Mouse (Mus musculus) thymus, postnatal 14 days (tissue): ENCODE measurements around the gene Zbed6.
"Not testable (repeated sequence)": the region's sequence is repeated elsewhere in the genome, so short reads cannot be mapped to it uniquely, and the experiment has no call there.

Source experiments
- DNase-seq: peaks from one replicate; pipeline ENCODE4 v3.0.0; 2021

The Zbed6 gene

DNA sequence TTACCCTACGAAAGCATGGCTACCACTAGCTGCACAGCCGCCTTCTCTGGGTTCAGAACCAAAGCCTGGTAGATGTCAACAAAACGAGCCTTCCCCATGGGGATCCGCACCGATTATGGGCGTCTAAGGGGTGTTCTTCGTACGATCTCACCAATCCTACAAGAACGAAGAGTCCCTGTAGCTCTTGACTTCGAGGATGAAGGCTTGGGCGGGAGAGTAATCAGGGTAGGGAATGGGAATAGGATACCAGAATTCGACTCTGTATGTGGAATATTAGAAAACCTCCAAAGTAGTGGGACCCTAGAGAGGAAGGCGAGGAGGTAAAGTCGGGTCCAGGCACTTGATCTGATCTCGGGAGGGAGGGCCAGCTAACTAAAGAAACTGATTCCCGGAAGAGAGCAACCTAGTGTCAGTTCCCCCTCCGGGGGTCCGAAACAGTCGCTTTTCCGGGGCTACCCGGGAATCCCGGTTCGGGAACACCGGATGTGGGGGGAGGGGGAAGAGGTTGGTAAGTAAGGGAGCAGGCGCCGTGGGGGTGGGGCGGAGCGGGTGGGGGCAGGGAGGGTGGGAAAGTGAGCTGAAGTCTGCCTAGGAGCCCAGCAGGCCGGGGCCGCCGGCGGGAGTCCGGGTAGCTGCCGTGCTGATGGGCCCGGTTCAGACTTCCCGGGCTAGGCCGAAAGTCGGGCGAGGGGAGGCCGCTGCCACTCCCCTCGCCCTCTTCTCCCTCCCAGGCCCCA is at the start of gene Zbed6:
Gene Zbed6, minus strand, starts transcription at position 420 of the 737 bp plus-strand sequence.
- peak; percentile 77 for DNase-seq

GRCm38 (mm10) chr1:133709292-133709691 is 48.6 kb upstream of the Zbed6 start:
- peak; percentile 56 for DNase-seq

DNA sequence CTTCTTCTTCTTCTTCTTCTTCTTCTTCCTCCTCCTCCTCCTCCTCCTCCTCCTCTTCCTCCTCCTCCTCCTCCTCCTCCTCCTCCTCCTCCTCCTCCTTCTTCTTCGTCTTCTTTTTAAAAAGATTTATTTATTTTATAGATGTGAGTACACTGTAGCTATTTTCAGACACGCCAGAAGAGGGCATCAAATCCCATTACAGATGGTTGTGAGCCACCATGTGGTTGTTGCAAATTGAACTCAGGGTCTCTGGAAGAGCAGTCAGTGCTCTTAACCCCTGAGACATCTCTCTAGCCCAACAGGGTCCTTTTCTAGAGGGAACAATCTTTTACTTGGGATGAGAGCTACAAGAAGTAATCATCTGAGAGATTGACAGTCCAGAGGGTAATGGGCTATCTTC is 41.1 kb upstream of the Zbed6 start:
- DNase-seq, result peak; percentile 53

DNA sequence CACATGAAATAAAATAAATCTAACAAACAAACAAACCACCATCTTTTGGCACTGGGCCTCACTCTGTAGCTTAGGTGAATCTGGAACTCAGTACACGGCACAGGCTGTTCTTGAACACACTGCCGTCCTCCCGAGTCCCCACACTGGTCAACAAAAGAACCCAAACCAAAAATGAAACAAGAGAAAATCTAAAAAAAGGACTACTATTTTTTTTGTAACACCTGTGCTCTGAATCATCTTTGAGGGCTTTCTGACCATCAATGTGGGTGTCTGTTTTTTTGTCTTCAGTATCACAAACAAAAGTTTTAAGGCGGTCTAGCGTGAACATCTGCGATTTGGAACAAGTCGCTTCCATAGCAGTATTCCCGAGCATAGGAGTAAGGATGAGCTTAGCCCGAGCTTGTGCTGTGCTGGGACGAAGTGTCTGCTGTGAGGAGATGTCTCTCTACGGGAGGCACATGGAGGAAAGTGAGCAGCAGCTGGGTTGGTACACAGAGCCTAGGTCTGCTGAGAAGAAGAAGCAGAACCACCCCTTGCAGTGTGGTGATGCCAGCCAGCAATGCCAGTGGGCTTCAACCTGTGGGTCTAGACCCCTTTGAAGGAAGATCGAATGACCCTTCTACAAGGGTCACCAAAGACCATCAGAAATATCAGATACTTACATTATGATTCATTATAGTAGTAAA is 37.4 kb upstream of the Zbed6 start:
- no peak for DNase-seq

- no peak for DNase-seq
Measured at GRCm38 (mm10) chr1:133695901-133696300, 35.2 kb upstream of the Zbed6 start.

- peak; percentile 30 for DNase-seq
Measured at GRCm38 (mm10) chr1:133694876-133695275, 34.2 kb upstream of the Zbed6 start.

GRCm38 (mm10) chr1:133694301-133694700 is 33.6 kb upstream of the Zbed6 start:
- DNase-seq, result no peak

DNA sequence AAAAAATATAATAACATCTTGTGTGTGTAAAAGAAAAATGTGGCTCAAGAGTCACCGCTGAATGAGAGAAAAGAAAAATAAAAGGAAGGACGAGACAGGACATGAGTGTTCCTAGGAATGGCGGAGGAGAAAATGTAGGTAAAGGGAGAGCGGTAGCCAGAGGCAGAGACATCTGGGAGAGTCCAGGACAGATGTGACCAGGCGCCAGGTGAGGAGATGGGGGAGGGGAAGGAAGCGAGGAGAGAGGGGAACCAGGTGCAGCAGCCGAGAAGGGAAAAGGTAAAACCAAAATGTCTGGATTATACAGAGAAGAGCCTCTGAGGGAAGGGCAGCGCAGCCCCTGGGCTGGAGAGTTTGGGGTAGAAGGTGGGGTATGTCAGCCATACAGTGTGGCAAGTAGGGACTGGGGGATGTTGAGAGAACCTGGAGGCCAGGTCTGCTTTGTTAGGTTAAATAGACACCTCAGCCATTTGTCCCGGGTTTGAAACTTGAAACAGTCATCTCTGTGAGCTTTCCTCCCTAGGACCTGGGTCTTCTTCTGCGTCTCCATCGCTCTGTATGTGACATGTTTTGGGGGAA is 32.9 kb upstream of the Zbed6 start:
- no peak for DNase-seq

DNA sequence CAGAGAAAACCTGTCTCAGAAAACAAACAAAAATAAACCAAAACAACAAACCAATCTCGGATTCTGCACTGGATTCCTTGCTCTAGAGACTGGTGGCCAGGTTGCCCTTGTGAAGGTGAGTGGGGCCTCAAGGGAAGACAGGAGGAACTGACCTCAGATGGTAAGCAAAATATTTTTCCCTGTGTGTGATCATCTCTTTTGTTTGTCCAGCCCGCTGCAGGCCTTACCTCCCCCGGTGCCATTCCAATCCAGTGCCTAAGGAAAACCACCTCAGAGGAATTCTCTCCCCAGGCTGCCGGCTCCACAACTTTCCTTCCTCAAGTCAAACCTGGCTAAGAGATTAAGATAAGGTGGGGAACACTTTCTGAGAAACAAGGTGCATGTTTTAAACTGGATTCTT is 31.5 kb upstream of the Zbed6 start:
- DNase-seq, result no peak

DNA sequence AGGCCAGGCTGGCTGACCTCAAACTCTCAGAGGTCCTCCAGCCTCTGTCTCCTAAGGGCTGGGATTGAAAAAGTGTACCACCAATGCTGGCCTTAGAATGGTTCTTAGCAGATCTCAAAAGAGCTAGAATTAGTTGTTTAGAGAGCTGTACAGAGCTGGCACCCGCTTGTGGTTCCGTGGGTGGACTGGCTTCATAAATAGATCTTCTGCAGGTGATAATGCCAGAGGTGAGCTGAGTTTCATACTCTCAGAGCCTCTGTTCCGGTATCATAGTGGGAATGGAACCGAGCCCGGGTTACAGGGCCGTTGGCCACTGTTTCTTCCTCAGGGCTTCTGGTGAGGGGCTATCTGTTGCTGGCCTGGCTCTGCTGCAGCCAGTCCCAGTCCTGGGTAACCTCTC is 30.4 kb upstream of the Zbed6 start:
- DNase-seq, result no peak

DNA sequence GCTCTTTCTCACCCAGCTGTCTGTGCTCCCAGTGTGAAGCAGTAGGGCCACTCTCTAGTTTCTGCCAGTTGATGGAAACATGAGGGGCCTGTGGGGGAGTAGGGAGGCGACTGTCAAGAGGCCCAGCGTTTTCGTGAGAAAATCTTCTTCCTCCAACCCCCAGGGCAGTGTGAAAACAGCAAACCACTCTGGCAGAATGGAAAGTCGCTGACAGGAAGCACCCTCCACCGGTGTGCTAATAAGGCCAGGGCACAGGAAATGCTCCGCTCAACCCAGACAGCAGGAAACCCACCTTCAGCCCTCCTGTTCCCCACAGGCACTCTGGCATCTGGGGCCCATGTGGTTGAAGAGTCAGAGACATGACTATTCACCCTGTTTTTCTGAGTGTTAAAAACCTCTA is 29.2 kb upstream of the Zbed6 start, which contains the start of gene Lax1:
Gene Lax1, minus strand, starts transcription at position 212 of the 400 bp plus-strand sequence.
- DNase-seq, result peak; percentile 82

DNA sequence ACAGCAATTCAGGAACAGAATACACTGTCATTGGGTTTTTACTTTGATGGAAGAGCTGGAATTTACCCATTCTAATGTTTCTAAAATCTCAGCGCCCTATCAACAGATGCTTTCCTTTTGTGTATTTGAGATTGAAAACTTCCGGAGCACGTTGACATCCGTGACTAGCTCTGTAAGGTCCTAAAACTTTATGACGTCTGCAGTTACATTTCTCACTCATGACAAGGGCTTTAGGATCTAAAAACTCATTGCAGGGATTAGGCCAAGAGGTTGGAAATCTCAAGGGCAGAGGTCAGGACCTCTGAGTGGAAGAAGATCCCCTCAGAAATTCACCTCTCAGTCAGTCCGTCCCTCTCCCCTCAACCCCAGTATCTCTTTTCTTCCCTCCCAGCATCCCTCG is 27.6 kb upstream of the Zbed6 start:
- no peak for DNase-seq

DNA sequence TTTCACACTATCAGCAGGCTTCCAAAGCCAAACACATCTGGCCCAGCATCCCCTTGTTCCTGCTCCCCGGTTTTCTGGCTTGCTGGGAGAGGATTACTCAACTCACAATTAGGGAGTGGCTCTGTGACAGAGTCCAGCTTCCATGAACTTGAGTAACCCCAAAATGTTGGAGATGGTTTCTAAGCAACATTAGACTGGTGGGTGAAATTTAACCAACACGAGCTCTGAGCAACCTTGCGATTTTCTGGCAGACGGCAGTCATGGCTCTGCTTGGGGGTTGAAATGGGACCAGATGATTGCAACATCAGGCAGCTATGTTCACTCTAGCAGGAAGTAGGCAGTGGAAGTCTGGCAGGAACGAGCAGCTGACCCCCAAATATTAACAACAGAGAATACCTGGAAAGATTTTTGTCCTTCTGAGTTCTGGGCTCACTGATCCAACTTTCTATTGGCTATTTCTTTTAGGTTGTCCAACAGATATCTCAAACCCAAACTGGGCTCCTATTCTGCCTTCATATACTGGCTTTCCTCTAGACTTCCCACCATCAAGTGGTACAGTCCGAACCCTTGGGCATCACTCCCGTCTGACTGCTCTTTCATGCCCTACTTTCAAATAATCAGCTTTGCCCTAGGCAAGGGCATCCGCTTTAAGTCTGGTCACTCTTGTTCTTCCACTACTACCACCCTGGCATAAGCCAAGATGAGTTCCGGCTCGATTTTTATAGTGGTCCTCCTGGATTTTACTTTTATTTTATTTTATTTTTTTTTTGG is 25.2 kb upstream of the Zbed6 start:
- DNase-seq, result no peak

- DNase-seq, result no peak
Measured at GRCm38 (mm10) chr1:133671801-133672200, 11.1 kb upstream of the Zbed6 start.

DNA sequence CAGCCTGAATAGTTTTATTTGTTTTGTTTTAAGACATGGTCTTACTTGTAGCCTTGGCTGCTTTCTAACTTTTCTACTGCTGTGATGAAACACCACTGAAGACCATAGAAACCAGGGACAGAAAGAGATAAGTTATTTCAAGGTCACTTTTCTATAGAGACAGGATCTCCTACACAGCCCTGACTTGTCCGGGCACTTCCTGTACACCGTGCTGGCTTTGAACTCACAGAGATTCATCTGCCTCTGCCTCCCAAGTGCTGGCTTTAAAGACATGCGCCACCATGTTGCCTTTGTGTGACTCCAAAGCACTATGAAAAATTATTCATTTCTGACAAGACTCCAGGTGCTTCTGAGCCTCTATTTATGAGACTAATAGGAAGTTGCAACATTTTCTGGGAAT is 10.6 kb upstream of the Zbed6 start:
- no peak for DNase-seq

GRCm38 (mm10) chr1:133670776-133671175 is 10.1 kb upstream of the Zbed6 start:
- DNase-seq, result no peak

DNA sequence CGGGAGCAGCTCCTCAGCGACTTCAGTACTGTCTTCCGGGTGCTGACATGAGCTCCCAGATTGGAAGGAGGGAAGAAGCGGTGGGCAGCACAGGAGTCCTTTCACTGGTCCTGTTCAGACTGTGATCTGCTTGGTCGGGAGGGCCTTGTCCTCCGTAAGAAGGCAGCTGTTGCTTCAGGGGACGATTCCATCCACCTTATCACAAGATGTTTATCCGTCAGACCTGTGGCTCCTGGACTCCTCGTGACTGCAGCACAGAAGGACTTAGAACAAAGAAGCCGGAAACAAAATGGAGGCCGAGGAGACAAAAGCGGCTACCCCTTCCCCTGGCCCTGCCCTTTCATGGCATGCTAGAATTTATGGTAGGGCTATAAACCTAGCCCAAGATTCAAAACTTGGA is 9.5 kb upstream of the Zbed6 start:
- no peak for DNase-seq

DNA sequence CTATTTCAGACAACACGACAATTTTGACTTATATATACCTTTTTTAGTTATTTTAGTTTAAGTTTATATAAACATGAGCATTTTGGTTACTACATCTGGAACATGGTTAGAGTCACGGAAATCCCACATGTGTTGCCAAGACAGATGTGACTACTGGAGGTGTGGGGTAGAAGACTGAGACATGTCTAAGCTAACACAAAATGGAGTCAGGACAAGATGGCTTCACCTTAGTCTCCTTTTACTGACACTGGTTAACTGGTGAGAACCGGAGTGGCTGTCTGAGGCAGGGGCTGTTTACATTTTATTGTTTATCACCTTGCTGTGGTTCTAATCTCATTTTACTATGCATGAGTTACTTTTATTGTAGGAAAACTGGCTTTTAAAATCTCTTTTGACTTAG is 7.9 kb upstream of the Zbed6 start:
- DNase-seq, result no peak

GRCm38 (mm10) chr1:133667721-133668120 is 7.0 kb upstream of the Zbed6 start:
- DNase-seq, result no peak

DNA sequence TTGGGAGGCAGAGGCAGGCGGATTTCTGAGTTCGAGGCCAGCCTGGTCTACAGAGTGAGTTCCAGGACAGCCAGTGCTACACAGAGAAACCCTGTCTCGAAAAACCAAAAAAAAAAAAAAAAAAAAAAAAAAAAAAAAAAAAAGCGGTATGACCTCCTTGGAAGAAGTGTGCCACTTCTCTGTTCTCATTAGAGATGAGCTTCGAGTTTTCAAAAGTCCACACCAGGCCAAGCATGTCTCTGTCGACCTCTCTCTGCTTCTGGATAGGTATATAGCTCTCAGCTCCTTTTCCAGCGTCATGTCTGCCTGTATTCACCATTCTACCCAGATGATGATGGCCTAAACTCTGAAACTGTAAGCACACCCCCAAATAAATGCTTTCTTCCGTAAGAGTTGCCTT is 5.0 kb upstream of the Zbed6 start:
- DNase-seq, result not testable (repeated sequence)

DNA sequence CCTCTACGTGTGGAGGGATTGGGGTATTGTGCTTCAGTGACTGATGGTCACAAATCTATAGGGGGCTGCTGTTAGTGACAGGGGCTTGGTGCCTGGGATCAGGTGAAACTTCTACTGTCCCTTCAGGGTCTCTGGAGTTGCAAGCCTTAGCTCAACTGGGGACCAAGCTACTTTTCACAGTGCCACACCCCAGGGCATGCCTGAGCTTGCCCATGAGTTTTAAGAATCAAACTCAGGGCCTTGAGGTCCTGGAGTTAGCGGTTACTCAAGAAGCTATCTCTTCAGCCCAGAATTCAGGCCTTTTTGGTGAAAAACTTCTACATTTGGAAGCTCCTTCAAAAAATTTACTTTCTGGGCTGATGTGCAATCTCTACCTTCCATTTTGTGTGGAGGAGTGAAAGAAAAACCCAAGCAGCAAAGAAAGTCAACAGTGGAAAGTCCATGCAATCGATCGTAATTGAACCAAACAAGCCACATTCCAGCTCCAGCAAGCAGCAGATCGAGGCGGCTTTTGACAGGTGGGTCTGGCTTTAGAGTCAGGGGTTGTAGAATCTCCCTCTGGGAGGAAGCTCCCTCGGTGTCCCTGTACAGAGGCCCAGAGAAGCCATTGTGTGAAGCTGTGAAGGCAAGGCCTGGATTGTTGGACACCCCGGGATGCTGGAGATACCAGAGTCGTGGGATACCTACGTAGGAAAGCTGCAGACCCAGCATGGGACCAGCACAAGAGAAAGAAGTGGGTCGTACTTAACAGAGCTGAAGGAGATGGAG is 3.7 kb upstream of the Zbed6 start:
- DNase-seq, result no peak

GRCm38 (mm10) chr1:133663427-133663826 is 2.7 kb upstream of the Zbed6 start:
- no peak for DNase-seq

- DNase-seq, result no peak
Measured at GRCm38 (mm10) chr1:133662941-133663340, 2.3 kb upstream of the Zbed6 start.
